Mouse (Mus musculus) hematopoietic stem cell, adult 5-6 weeks (primary cell): Measurements from ENCODE around the gene Krcc1. TPM values are rescaled to one million over a fixed set of nuclear protein-coding genes. Genes with fewer than 3 reads are reported as not detected.
"Not testable (repeated sequence)": the region's sequence is repeated elsewhere in the genome, so short reads cannot be mapped to it uniquely, and the experiment has no call there.

Experiments
- ATAC-seq, 2 experiments: fragments of 125-278 bp in 1 of 2; replicated peaks in 1 of 2; 2 replicates each; pipeline ENCODE4 v1.8.0; 2016 to 2017; ENCODE audit warnings: inconsistent platforms in 2 of 2, mild to moderate bottlenecking in 2 of 2, moderate number of reproducible peaks in 2 of 2, low read depth in 1 of 2, moderate TSS enrichment in 1 of 2; ENCODE audit not compliant: low FRiP score in 2 of 2, poor library complexity in 2 of 2, severe bottlenecking in 2 of 2, insufficient read depth in 1 of 2, low TSS enrichment in 1 of 2
- total RNA-seq: library from RNA; stranded (forward); fragments of 172-1452, 232-1000 nt; gene quantifications from 2 replicates; pipeline ENCODE4 v1.2.3, GENCODE M21; 2017

Krcc1 gene
- total RNA-seq, 1 experiment from 2014 or later: 121 TPM

- ATAC-seq: no peak
These were observed 12.9 kb upstream of the Krcc1 start for GRCm38 (mm10) chr6:71258562-71258961.

GRCm38 (mm10) chr6:71259166-71259565 is 12.3 kb upstream of the Krcc1 start:
- no peak for ATAC-seq

- peak; percentile 45 to 53; a peak in 3 of 4 replicates for ATAC-seq
These were observed 11.3 kb upstream of the Krcc1 start for GRCm38 (mm10) chr6:71260051-71260640.

- no peak for ATAC-seq
These were observed 10.4 kb upstream of the Krcc1 start for GRCm38 (mm10) chr6:71261060-71261459.

- no peak for ATAC-seq
These were observed 9.2 kb upstream of the Krcc1 start for GRCm38 (mm10) chr6:71262142-71262833.

GRCm38 (mm10) chr6:71267603-71268002 is 3.9 kb upstream of the Krcc1 start:
- ATAC-seq: not testable (repeated sequence)

- no peak for ATAC-seq
These were observed 2.4 kb upstream of the Krcc1 start for GRCm38 (mm10) chr6:71268929-71269685.

GRCm38 (mm10) chr6:71269686-71270050 is 1.8 kb upstream of the Krcc1 start:
- ATAC-seq: not testable (repeated sequence)

GRCm38 (mm10) chr6:71270301-71271056 is 998 bp upstream of the Krcc1 start:
- ATAC-seq: peak; percentile 67 to 75

GRCm38 (mm10) chr6:71271057-71271388 is 454 bp upstream of the Krcc1 start:
- 0 out of 4 replicates have a peak, but pooled peaks of 1 of the 2 experiments have one; percentile 2 for ATAC-seq

GRCm38 (mm10) chr6:71272316-71272741 is 852 bp downstream of the Krcc1 start:
- ATAC-seq: no peak

- ATAC-seq: no peak
These were observed 2.2 kb downstream of the Krcc1 start for GRCm38 (mm10) chr6:71273715-71274114.

GRCm38 (mm10) chr6:71274621-71275020 is 3.1 kb downstream of the Krcc1 start:
- no peak for ATAC-seq

- ATAC-seq: peak in 1 of 2 experiments; percentile 53; a peak in 1 of 4 replicates
These were observed 7.9 kb downstream of the Krcc1 start for GRCm38 (mm10) chr6:71279418-71279817.

- 0 out of 4 replicates have a peak, but pooled peaks of 1 of the 2 experiments have one; percentile 42 for ATAC-seq
These were observed 22.0 kb downstream of the Krcc1 start for GRCm38 (mm10) chr6:71293509-71293908.

GRCm38 (mm10) chr6:71295303-71295702 is 23.8 kb downstream of the Krcc1 start:
- no peak; a peak in 1 of 4 replicates for ATAC-seq

GRCm38 (mm10) chr6:71298051-71298450 is 26.6 kb downstream of the Krcc1 start:
- ATAC-seq: no peak
